Mouse (Mus musculus) embryonic fibroblast, embryonic 13.5 days (primary cell): Measurements from ENCODE around the gene Egfl6.

Experiments used
- CTCF ChIP-seq: IDR thresholded peaks from 2 replicates; pipeline ENCODE4 v1.5.1; 2011; ENCODE audit warnings: mild to moderate bottlenecking, control low read depth, low read length, moderate library complexity, borderline replicate concordance; ENCODE audit not compliant: insufficient read depth
- POLR2A ChIP-seq: IDR thresholded peaks from 2 replicates; pipeline ENCODE4 v1.6.1; 2011; ENCODE audit warnings: low read depth, mild to moderate bottlenecking, control low read depth, low read length, moderate library complexity

DNA sequence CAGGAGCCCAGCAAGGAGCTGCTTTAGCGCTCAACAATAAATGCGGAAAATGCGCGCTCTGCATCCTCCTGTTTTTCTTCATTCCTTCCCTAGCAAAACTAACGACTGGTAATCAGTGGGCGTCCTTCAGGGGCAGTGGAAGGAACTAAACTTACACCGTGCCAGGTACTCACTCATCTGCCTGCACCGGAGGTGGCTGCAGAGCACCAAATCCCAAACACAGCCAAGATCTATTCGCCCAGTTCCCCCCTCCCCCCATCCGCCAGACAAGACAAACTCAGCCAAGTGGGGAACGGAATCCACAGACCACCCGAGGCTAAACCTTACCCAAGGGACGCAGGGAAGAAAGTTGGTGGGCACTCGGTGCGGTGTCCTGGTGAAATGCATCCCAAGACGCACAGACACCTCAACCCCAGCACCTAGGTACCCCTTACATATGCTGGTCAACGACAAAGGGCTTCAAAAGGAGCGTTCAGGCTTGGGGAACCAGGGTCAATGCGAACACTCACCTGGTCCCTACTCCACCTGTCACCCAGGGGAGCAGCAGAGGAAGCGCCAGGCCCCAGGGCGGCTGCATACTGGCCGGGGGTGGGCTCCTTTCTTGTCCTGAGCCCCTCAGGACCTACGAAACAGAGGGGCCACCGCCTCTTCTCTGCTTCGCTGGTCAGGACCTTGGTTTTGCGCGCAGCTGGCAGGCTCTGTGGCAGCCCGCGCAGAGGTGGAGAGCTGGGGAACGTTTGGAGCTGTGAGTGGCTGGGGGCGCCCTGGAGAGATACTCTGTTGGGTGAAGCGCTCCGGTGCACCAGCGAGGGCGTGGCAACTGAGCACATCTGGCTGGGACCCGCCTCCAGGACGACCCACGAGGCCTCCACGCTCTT is at the start of gene Egfl6:
- TF ChIP-seq CTCF = no peak
- TF ChIP-seq POLR2A = no peak
